Mouse (Mus musculus): ENCODE measurements around the gene Gm9732.
"Not testable (repeated sequence)": the region's sequence is repeated elsewhere in the genome, so short reads cannot be mapped to it uniquely, and the experiment has no call there.

Gene Gm9732

DNA sequence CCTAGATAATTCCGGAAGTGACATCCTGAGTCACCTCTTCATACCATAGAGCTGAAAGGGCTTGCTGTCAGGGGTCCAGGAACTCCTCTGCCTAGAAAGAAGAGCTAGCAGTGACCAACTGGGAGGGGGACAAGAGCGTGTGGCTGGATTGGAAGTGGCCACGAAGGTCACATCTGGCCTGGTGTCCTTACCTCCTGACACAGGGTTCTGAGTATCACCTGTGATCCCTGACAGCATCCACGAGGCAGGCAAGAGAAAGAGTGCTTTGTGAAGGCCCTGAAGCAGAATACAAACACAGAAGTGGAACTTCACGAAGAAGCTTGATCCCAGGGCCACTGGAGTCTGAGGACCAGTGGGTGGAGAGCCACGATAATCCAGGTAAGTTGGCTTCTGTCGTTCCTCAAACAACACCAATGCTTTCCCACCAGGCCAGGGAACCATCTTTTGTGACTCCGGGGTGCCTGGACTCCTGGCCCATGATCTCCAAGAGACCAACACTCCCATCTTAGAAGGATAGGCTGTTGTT, at the start of gene Gm9732:
TSS of gene Gm9732 (plus strand) at position 51 of the 526 bp plus-strand sequence.
- DNase-seq = peak in 1 of 2 experiments; percentile 21

DNA sequence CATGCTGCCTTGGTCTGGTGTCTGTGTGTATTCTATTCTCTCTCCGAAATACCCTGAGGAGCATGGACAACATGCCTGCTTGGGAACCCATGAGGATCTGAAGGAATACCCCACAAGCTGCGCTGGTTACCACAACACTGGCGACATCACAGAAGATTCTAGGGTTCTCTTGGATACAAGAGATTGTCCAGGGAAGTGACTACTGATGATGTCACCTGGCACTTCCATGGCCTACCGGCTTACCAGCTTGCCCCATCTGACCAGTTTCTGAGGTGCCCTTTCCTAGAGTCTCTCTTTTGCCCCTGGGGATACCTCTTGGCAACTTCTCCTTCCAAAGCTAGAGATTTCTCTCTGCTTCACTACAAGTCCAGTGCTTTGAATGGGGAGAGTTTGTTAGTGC, 39.6 kb upstream of the Gm9732 start, which contains the start of gene Gm8122:
TSS of gene Gm8122 (minus strand) at position 101 of the 400 bp plus-strand sequence.
- DNase-seq = not testable (repeated sequence)

DNA sequence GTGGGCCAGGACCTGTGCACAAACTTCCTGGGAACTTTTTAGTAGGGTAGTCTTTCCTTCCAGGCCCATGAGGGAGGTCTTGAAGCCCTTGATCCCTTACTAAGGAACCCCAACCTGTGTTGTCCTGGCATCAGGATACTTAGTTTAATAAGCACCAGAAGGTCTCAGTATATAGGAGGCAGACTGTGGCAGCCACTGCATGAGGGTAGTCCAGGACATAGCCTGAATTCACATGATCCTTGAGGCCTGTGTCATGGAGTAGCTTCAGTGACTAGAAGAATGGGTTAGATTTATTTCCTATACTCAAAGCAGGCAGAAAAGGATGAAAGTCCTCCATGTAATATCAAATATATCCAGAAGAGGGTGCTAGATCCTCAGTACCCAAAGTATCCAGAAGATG, 37.1 kb upstream of the Gm9732 start:
- not testable (repeated sequence) for DNase-seq

DNA sequence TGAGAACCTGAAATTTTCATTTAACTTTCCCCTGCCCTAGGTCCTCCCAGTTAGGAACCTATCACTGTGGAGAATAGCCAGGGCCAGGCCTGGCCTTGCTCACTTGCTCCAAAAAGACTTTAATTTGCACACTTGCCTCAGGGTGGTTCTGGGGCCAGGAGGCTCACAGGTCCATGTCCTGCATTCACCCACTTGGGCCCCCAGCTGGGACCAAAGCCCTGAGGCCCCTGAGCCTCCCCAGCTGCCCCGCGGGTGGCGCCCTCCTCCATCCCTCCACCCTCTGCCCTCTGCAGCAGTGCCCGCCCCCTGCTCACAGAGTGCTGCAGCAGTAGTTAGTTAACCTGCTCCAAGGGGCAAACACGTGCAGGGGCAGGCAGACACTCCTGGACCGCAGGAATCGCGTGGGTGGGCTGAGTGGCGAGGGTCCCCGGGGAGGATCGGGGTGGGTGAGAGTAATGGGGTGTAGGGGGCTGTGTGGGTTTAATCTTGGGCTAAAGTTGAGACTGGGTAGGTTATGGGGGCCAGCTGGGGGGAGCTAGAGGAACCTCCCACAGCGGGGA, 25.1 kb upstream of the Gm9732 start:
- not testable (repeated sequence) for DNase-seq

DNA sequence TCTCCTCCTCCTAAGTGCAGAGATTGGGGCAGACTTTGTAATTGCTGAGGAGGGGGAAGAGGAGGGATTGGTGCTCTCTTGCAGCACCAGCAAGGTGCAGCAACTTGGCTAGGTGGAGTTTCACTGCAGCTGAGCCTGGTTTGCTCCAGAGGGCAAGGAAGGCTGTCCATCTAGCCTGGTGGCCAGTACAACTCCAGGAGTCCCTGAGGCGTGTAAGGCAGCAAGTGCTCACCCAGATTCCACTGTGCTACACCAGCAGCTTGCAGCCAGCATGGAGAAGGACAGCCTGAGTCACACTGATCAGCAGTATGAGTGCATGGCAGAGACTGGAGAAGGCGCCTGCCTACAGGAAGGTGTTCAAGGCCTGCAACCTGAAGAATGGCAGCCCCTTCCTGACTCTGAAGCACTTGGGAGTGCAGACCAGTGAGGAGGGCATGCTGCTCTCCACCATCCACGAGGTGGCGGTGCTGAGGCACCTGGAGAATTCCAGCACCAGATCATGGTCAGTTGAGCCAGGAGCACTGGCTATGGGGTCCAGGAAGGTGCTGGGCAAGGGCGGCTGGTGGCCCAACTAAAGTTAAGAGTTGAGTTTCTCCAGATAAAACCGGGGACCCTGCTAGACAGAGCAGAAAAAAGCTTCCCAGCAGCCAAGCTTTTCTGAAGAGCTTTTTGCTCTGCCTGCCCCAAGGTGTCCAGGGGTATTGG, 24.1 kb upstream of the Gm9732 start:
- not testable (repeated sequence) for DNase-seq

DNA sequence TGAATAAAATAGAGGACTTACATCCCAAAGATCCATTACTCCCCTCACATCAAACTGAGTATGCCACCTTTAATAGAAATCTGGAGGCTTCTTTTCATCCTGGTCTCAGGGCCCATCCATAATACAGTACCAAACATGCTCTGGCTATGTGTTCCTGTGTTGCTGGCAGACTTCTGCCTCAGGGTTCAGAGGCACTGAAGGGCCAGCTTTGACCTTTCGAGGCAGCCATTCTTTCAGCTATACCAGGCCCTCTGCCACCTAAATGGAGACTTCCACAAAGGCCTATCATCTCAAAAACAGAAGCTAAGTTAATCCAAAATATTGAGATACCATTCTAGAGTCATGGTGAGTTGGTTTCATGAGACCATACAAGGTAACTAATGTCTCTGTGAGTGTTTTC, 18.3 kb upstream of the Gm9732 start:
- DNase-seq = not testable (repeated sequence)

DNA sequence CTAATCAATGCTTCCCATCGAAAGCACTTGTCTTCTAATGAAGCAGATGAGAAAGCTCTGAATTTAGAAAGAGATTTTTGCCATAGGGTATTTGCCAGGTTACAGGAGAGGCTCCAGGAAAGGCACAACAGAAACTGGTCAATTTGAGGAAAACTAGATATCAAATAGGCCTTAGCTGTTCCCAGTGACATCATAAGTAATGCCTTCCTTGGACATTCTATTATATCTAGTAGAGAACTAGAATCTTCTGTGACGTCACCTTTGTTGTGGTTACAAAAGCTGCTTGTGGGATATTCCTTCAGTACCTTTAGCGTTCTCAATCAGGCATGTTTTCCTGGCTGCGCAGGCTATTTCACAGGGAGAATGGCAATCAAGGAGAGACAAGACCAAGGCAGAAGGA, 16.5 kb upstream of the Gm9732 start, which contains the start of gene Gm8126:
TSS of gene Gm8126 (plus strand) at position 301 of the 400 bp plus-strand sequence.
- not testable (repeated sequence) for DNase-seq

DNA sequence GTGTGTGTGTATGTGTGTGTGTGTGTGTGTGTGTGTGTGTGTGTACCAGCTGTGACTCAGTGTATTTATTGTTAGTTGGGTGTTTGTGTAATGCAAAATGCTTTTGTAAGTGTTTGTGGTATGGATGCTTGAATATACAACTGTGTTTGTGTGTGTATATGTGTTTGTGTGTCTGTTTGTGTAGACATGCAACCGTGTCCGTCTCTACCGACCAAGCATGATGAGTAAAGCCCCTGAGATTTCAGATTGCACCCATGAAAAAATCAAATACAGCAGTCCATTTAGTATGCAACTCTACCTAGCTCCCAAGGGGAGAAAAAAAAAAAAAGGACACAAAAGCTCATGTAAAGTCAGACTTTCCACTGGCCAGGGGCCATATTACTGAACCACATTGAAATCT, 11.4 kb upstream of the Gm9732 start:
- DNase-seq = not testable (repeated sequence)

DNA sequence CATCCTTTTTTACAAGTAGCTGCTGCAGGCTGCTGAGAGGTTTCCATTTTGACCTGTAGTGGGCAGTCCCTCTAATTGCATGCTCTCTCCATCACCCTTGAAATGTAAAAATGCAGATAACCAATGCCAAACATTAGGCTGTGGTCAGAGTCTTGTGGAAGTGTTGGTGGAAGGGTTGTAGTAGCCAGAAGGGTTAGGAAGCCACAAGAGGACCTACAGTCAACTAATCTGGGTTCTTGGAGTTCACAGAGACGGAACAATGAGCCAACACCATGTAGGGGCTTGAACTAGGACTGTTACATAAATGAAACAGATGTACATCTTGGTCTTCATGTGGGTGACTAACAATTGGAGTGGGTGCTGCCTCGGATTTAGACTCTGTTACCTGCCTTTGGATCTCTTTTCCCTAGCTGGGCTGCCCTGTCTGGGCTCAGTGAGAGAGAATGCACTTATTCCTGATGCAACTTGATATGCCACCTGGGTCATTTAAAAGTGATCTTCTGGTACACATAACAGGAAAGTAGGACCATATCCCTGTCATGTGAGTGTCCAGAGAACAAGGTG, 6.2 kb upstream of the Gm9732 start:
- DNase-seq = not testable (repeated sequence)

DNA sequence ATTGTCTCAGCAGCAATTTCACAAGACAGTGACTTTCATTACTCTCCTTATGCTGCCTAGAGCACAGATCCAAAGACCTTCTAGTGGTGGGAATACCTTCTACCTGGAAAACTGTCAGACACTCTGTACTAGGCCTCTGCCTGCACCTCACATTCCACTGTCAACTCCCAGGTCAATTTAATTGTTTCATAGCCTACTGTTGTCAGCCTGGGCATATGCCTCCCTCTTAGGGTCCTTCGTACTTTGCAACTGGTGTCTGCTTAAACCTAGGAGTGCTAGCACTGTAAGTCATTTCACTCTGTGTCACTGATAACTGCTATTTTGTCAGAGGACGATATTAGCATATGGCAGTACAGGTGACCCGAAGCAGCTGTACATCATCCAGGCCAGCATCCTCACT, 5.6 kb upstream of the Gm9732 start:
- not testable (repeated sequence) for DNase-seq

DNA sequence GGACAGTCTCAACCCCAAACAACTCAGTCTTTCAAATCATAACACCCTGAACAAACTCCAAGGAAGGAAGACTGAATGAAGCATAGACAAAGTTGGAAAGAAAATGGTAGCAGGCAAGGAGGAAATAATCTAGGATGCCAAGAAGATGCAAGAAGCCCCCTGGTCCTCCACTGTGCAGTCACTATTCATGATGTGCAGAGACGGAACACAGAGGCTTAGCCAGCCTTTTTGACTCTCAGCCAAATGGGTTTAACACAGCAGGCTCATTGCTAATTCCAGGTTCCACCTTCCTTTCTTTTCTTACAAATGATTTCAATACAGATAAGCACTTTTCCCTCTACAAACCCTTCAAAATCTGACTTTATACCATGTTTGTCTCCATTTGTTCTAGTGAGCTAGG, 1.7 kb upstream of the Gm9732 start:
- not testable (repeated sequence) for DNase-seq

DNA sequence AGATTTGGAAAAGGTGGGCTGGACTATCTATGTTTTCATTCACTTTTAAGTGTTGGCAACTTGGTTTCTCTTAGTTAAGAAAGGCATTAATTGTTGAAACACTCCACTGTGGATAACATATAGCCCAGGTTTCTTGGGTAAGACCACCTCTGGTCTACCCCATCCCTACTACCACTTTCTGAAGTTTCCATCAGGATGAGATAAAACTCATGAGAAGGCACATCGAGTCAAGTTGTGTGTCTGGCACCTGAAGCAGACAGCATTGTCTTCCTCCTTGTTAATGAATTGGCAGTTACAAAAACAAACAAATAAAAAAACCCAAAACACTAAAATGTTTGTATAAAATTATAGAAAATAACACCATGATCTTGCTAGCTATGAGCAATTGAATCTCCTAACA, 916 bp downstream of the Gm9732 start:
- DNase-seq = not testable (repeated sequence)

DNA sequence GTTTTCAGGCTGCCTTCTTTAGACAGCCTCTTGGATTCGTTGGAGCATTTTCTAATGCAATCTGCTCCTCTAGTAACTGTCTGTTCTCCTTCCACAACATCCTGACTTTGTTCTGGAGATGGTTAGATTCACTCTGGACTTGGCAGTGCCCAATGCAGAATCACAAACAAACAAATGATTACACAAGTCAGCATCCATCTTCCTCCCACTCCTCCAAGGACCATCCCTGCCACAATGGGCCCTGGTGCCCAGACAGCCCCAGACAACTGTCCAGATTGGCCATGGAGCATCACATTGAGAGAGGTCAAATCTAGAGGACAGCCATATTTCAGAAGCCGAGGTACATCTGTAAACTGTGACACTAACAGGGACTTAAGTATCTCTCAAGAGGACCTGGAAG, 2.6 kb downstream of the Gm9732 start:
- DNase-seq = not testable (repeated sequence)

DNA sequence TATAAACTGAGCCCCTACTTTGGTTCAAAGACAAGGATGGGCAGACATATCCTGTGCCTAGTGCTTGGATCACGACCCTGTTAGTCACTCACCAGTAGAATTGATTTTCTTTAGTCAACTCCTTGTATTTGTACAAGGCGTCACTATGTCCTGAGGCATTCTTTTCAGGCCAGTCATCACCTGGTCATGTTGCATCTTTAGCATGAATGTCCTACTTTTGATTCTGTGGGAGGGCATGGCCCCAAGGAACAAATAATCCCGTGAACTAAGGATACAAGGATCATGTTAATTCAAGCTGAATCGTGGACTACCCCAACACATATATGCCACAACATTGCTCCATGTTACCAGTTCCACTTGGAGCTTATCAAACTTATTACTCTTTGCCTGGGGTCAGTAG, 3.3 kb downstream of the Gm9732 start:
- DNase-seq = not testable (repeated sequence)

DNA sequence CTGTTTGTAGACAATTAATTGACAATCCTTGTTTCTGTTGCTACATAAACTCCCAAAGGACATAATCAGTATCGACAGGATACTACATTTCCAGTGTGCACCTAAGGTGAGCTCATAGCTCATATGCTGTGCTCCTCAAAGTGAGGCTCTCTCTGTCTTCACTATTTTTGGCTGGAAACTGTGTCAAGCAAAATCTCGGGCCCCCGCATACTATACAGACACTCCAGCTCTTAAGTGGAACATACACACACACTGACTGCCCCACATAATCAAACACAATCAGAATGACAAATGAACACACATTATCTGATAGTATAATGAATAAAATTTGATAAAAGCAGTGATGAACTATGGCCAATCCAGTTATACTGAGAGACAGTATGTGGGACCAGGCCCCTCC, 3.8 kb downstream of the Gm9732 start:
- not testable (repeated sequence) for DNase-seq

DNA sequence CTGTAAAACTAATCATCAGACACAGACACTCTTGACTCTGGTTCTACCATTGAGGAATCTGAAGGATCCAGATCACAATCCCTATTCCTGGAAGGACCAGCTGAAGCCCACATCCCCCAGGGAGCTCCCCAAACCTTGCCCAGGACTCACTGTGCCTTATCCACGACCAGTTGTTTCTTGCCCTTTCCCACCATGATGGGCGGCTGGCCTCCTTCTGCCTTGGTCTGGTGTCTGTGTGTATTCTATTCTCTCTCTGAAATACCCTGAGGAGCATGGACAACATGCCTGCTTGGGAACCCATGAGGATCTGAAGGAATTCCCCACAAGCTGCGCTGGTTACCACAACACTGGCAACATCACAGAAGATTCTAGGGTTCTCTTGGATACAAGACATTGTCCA, 18.7 kb downstream of the Gm9732 start, which contains the start of gene Gm8127:
TSS of gene Gm8127 (minus strand) at position 330 of the 400 bp plus-strand sequence.
- not testable (repeated sequence) for DNase-seq

DNA sequence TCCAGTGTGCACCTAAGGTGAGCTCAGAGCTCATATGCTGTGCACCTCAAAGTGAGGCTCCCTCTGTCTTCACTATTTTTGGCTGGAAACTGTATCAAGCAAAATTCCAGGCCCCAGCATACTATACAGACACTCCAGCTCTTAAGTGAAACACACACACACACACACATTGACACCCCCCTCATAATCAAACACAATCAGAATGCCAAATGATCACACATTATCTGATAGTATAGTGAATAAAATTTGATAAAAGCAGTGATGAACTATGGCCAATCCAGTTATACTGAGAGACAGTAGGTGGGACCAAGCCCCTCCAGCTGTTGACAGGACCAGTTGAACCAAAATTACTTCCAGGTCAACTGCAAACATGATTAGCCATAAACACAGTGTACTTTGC, 44.7 kb downstream of the Gm9732 start:
- DNase-seq = not testable (repeated sequence)

DNA sequence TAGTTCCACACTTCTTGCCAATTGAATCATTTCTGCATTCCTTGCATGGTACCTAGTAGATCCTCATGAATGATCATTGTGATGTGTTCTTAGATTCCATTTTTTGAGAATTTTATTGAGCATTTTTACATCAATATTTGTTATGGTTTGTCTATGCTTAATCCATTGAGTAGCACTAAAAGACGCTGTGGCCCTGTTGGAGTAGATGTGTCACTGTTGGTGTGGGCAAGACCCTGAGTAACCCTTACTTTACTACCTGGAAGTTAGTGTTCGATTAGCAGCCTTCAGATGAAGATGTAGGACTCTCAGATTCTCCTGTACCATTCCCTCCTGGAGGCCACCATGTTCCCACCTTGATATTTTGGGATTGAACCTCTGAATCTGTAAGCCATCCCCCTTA, 53.8 kb downstream of the Gm9732 start:
- not testable (repeated sequence) for DNase-seq

DNA sequence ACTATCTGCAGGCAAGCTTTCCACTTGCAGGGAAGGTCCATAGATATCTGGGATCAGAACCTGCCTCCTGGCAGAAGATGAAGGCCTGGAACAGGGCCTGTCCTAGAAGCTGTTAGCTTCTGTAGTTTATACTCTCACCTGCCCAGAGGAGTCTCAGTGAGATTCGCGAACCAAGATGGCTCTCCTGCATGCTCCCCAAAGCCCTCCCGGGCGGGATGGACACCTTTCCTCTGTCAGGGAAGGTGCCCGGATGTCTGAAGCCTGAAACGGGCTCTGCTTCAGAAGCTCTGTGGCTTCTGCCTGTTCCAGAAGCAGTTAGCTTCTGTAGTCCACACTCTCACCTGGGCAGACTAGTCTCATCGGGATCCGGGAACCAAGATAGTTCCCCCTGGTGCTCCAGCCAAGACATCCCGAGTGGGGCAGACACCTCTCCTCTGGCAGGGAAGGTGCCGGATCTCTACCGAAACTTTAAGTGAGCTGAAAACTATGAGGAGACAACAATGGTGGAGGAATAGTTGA, 56.6 kb downstream of the Gm9732 start:
- DNase-seq = not testable (repeated sequence)

DNA sequence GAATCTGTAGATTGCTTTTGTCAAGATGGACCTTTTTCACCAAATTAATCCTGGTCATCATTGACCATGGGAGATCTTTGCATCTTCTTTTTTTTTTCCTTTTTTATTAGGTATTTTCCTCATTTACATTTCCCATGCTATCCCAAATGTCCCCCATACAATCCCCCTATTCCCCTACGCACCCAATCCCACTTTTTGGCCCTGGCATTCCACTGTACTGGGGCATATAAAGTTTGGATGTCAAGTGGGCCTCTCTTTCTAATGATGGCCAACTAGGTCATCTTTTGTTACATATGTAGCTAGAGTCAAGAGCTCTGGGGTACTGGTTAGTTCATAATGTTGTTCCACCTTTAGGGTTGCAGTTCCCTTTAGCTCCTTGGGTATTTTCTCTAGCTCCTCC, 62.8 kb downstream of the Gm9732 start:
- not testable (repeated sequence) for DNase-seq

DNA sequence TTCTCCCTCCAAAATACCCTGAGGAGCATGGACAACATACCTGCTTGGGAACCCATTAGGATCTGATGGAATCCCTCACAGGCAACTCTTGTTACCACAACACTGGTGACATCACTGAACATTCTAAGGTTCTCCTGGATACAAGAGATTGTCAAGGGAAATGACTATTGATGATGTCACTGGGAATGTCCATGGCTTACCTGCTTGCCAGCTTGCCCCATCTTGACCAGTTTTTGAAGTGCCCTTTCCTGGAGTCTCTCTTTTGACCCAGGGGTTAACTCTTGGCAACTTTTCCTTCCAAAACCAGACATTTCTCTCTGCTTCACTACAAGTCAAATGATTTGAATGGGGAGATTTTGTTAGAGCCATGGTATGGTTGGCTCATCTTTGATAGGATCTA, 72.9 kb downstream of the Gm9732 start, which contains the start of gene 1700001F09Rik:
TSS of gene 1700001F09Rik (minus strand) at position 101 of the 400 bp plus-strand sequence.
- not testable (repeated sequence) for DNase-seq

DNA sequence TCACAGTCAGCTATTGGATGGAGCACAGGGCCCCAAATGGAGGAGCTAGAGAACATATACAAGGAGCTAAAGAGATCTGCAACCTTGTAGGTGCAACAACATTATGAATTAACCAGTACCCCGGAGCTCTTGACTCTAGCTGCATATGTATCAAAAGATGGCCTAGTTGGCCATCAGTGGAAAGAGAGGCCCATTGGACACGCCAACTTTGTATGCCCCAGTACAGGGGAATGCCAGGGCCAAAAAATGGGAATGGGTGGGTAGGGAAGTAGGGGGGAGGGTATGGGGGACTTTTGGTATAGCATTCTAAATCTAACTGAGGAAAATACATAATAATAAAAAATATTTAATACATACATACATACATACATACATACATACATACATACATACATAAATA, 78.1 kb downstream of the Gm9732 start:
- not testable (repeated sequence) for DNase-seq
